Mouse (Mus musculus) left cerebral cortex, postnatal 10 days (tissue): Measurements from ENCODE around the gene Ppp2r5e. TPM values are rescaled to one million over a fixed set of nuclear protein-coding genes. Genes with fewer than 3 reads are reported as not detected.

ENCODE experiments used
- DNase-seq, 2 experiments: peaks; one replicate each; pipeline ENCODE4 v3.0.0; 2021 to 2022; ENCODE audit warnings: low spot score in 2 of 2, mixed read lengths in 1 of 2; ENCODE audit errors: extremely low spot score in 1 of 2
- intact Hi-C: fragments of 180-260 bp; cut with DNase I; formaldehyde crosslinking; loops from one replicate; pipeline ENCODE4 v1.15.1; 2025
- total RNA-seq, 2 experiments: library from RNA; stranded (reverse); gene quantifications; 2 replicates each; pipeline ENCODE4 v1.2.3; 2021

Ppp2r5e gene
- total RNA-seq, 2 experiments from 2014 or later = 85.6 to 85.8 TPM

- DNase-seq = no peak
- intact Hi-C loops = no loop called here
Observed at GRCm38 (mm10) chr12:75593817-75594216, 2.2 kb downstream of the Ppp2r5e start.

GRCm38 (mm10) chr12:75587501-75587900 is 8.5 kb downstream of the Ppp2r5e start:
- no peak for DNase-seq
- intact Hi-C loops = no loop called here

- DNase-seq = no peak
- intact Hi-C loops = no loop called here
Observed at GRCm38 (mm10) chr12:75583776-75584175, 12.3 kb downstream of the Ppp2r5e start.

GRCm38 (mm10) chr12:75579076-75579475 is 17.0 kb downstream of the Ppp2r5e start:
- intact Hi-C loops = no loop called here
- no peak for DNase-seq

GRCm38 (mm10) chr12:75577255-75577654 is 18.8 kb downstream of the Ppp2r5e start:
- DNase-seq = no peak
- intact Hi-C loops = no loop called here

GRCm38 (mm10) chr12:75572271-75572670 is 23.8 kb downstream of the Ppp2r5e start:
- DNase-seq = peak in 1 of 2 experiments; percentile 51
- intact Hi-C loops = no loop called here

- no peak for DNase-seq
Observed at GRCm38 (mm10) chr12:75570138-75570537, 25.9 kb downstream of the Ppp2r5e start.

GRCm38 (mm10) chr12:75567745-75568144 is 28.3 kb downstream of the Ppp2r5e start:
- DNase-seq = no peak

More at GRCm38 (mm10) chr12:75570138-75570537, 25.9 kb downstream of the Ppp2r5e start:
- intact Hi-C loops = no loop called here

GRCm38 (mm10) chr12:75565756-75566155 is 30.3 kb downstream of the Ppp2r5e start:
- intact Hi-C loops = no loop called here
- no peak for DNase-seq

More at GRCm38 (mm10) chr12:75567745-75568144, 28.3 kb downstream of the Ppp2r5e start:
- intact Hi-C loops = no loop called here

GRCm38 (mm10) chr12:75564498-75564897 is 31.5 kb downstream of the Ppp2r5e start:
- intact Hi-C loops = no loop called here
- no peak for DNase-seq

GRCm38 (mm10) chr12:75562996-75563618 is 32.9 kb downstream of the Ppp2r5e start:
- intact Hi-C loops = no loop called here

GRCm38 (mm10) chr12:75560681-75561387 is 35.2 kb downstream of the Ppp2r5e start:
- DNase-seq = no peak
- intact Hi-C loops = no loop called here

More at GRCm38 (mm10) chr12:75562996-75563618, 32.9 kb downstream of the Ppp2r5e start:
- no peak for DNase-seq

GRCm38 (mm10) chr12:75559196-75559595 is 36.8 kb downstream of the Ppp2r5e start:
- DNase-seq = no peak
- intact Hi-C loops = no loop called here

- peak; percentile 24 to 36 for DNase-seq
- intact Hi-C loops = no loop called here
Observed at GRCm38 (mm10) chr12:75557813-75558212, 38.2 kb downstream of the Ppp2r5e start.

GRCm38 (mm10) chr12:75555032-75555431 is 41.0 kb downstream of the Ppp2r5e start:
- intact Hi-C loops = no loop called here
- no peak for DNase-seq

- intact Hi-C loops = no loop called here
- DNase-seq = no peak
Observed at GRCm38 (mm10) chr12:75552296-75552695, 43.7 kb downstream of the Ppp2r5e start.

- DNase-seq = no peak
- intact Hi-C loops = no loop called here
Observed at GRCm38 (mm10) chr12:75551671-75552070, 44.4 kb downstream of the Ppp2r5e start.

- intact Hi-C loops = no loop called here
- no peak for DNase-seq
Observed at GRCm38 (mm10) chr12:75548999-75549398, 47.0 kb downstream of the Ppp2r5e start.

GRCm38 (mm10) chr12:75547174-75547573 is 48.9 kb downstream of the Ppp2r5e start:
- intact Hi-C loops = no loop called here
- no peak for DNase-seq

- DNase-seq = no peak
Observed at GRCm38 (mm10) chr12:75546241-75546640, 49.8 kb downstream of the Ppp2r5e start.

More at GRCm38 (mm10) chr12:75546241-75546640, 49.8 kb downstream of the Ppp2r5e start:
- intact Hi-C loops = no loop called here
